Mouse (Mus musculus) Patski (cell line): Measurements from ENCODE around the gene Nup210l. TPM values are rescaled to one million over a fixed set of nuclear protein-coding genes. Genes with fewer than 3 reads are reported as not detected.
"Not testable (repeated sequence)": the region's sequence is repeated elsewhere in the genome, so short reads cannot be mapped to it uniquely, and the experiment has no call there.

Experiments
- ATAC-seq: fragments of 100-300 bp; one replicate; pipeline ENCODE4 v1.8.0; 2021
- CTCF ChIA-PET: fragments of 350-600 bp; sonication (Branson Sonifier 250); formaldehyde crosslinking; loops from one replicate; lab custom pipeline; 2022; ENCODE audit warnings: inconsistent platforms; lab: Charles Lee
- POLR2A ChIA-PET: fragments of 350-600 bp; sonication (Branson Sonifier 250); formaldehyde crosslinking; loops from one replicate; lab custom pipeline; 2022; ENCODE audit warnings: antibody characterized with exemption, inconsistent platforms; lab: Charles Lee
- DNase-seq: peaks from one replicate; pipeline ENCODE4 v3.0.0-alpha.2; 2011; ENCODE audit warnings: low read depth, low spot score
- H3K27me3 ChIP-seq: fragments of 371-371 bp; one replicate; pipeline ENCODE4 v1.5.1; 2021
- CTCF ChIP-seq: fragments of 100-300 bp; IDR thresholded peaks from one replicate; pipeline ENCODE4 v1.5.1; 2021
- in situ Hi-C: fragments of 300-500 bp; cut with MboI; formaldehyde crosslinking; loops from 3 replicates; pipeline ENCODE4 v1.11.1; 2018; ENCODE audit warnings: low pct_unique_long_range_greater_than_20kb, mixed read lengths
- polyA plus RNA-seq: library from polyadenylated mRNA; unstranded; gene quantifications from one replicate; pipeline ENCODE4 v1.2.3, GENCODE M21; 2021

Nup210l gene
- polyA plus RNA-seq, 1 experiment from 2014 or later = 0.46 TPM

- peak; percentile 91 for ATAC-seq
- TF ChIP-seq CTCF = no peak
- in situ Hi-C loops = no loop called here
- ChIA-PET CTCF (interaction anchor here (0.6 to 2.5 kb wide), 8 partner anchors 10 to 33 kb away, joined by 3 to 7 read pairs (median 4); partner anchors contain the start of gene Jtb), POLR2A (interaction anchor here (0.6 to 3.4 kb wide), 11 partner anchors 9 to 92 kb away, joined by 3 to 18 read pairs (median 4); partner anchors contain the start of genes Dennd4b, Jtb, Rab13 and Rps27)
- no peaks in the 10 kb centered on the region for H3K27me3 ChIP-seq
- peak; percentile 95 for DNase-seq
These were observed 144.2 kb downstream of the Nup210l start, which contains the start of gene Slc39a1 for GRCm38 (mm10) chr3:90247960-90248745. Gene Slc39a1, plus strand, starts transcription at chr3:90248172.

- ATAC-seq (peak; percentile 30), DNase-seq (no peak)
- no peaks in the 10 kb centered on the region for H3K27me3 ChIP-seq
- ChIA-PET CTCF (interaction anchor here (0.6 to 2.5 kb wide), 7 partner anchors 11 to 33 kb away, joined by 3 to 7 read pairs (median 4); partner anchors contain the start of gene Jtb), POLR2A (interaction anchor here (0.6 to 3.4 kb wide), 8 partner anchors 8 to 93 kb away, joined by 3 to 18 read pairs (median 4); partner anchors contain the start of genes Jtb, Rab13 and Rps27)
- no peak for TF ChIP-seq CTCF
- in situ Hi-C loops = no loop called here
These were observed 144.8 kb downstream of the Nup210l start for GRCm38 (mm10) chr3:90248746-90249100.

GRCm38 (mm10) chr3:90250791-90251190 is 146.9 kb downstream of the Nup210l start:
- in situ Hi-C loops = no loop called here
- TF ChIP-seq CTCF = no peak
- no peaks in the 10 kb centered on the region for H3K27me3 ChIP-seq
- ChIA-PET CTCF (interaction anchor here (1.5 kb wide), 1 partner anchor 12 kb away, joined by 3 read pairs; no protein-coding TSS in a partner anchor), POLR2A (interaction anchor here (0.6 to 1.7 kb wide), 3 partner anchors 11 to 17 kb away, joined by 5 to 7 read pairs (median 5); no protein-coding TSS in a partner anchor)
- ATAC-seq = no peak
- no peak for DNase-seq

GRCm38 (mm10) chr3:90251731-90252226 is 147.8 kb downstream of the Nup210l start:
- ChIA-PET CTCF (interaction anchor here (1.5 kb wide), 1 partner anchor 13 kb away, joined by 3 read pairs; no protein-coding TSS in a partner anchor), POLR2A (interaction anchor here (1.7 kb wide), 1 partner anchor 14 kb away, joined by 7 read pairs; no protein-coding TSS in a partner anchor)
- DNase-seq, H3K27me3 ChIP-seq, ATAC-seq, in situ Hi-C loops: not testable (repeated sequence)

- H3K27me3 ChIP-seq, POLR2A ChIA-PET, in situ Hi-C loops, CTCF ChIA-PET, ATAC-seq, DNase-seq: not testable (repeated sequence)
These were observed 148.7 kb downstream of the Nup210l start for GRCm38 (mm10) chr3:90252659-90253058.

GRCm38 (mm10) chr3:90253174-90253573 is 149.2 kb downstream of the Nup210l start:
- CTCF ChIA-PET, in situ Hi-C loops, ATAC-seq: not testable (repeated sequence)

GRCm38 (mm10) chr3:90253653-90254418 is 149.9 kb downstream of the Nup210l start, which contains the start of gene Crtc2:
Gene Crtc2, plus strand, starts transcription at chr3:90254163.
- peak; percentile 97 for ATAC-seq
- ChIA-PET POLR2A (interaction anchor here (0.9 kb wide), 1 partner anchor 9 kb away, joined by 4 read pairs; no protein-coding TSS in a partner anchor), CTCF (no interaction called here)
- in situ Hi-C loops = no loop called here
- no peak for TF ChIP-seq CTCF
- DNase-seq = peak; percentile 98
- no peaks in the 10 kb centered on the region for H3K27me3 ChIP-seq

More at GRCm38 (mm10) chr3:90253174-90253573, 149.2 kb downstream of the Nup210l start:
- not testable (repeated sequence) for DNase-seq, H3K27me3 ChIP-seq
- POLR2A ChIA-PET = interaction anchor here (0.9 kb wide), 1 partner anchor 8 kb away, joined by 4 read pairs; no protein-coding TSS in a partner anchor

GRCm38 (mm10) chr3:90254419-90255193 is 150.7 kb downstream of the Nup210l start:
- no peaks in the 10 kb centered on the region for H3K27me3 ChIP-seq
- TF ChIP-seq CTCF = no peak
- in situ Hi-C loops = loop anchor here (5.0 kb wide), 1 partner anchor 32 kb away; no protein-coding TSS in a partner anchor
- ATAC-seq = peak; percentile 58
- ChIA-PET CTCF (interaction anchor here (1.1 to 1.7 kb wide), 3 partner anchors 11 to 69 kb away, joined by 3 to 6 read pairs (median 4); no protein-coding TSS in a partner anchor), POLR2A (interaction anchor here (0.9 to 1.4 kb wide), 2 partner anchors 10 to 11 kb away, joined by 4 to 5 read pairs; no protein-coding TSS in a partner anchor)
- DNase-seq = no peak

GRCm38 (mm10) chr3:90255194-90255565 is 151.2 kb downstream of the Nup210l start:
- POLR2A ChIA-PET = interaction anchor here (0.7 to 1.4 kb wide), 2 partner anchors 11 to 38 kb away, joined by 4 to 5 read pairs; no protein-coding TSS in a partner anchor
- TF ChIP-seq CTCF = no peak
- ATAC-seq = no peak
- in situ Hi-C loops = loop anchor here (5.0 kb wide), 1 partner anchor 33 kb away; no protein-coding TSS in a partner anchor
- DNase-seq = no peak
- no peaks in the 10 kb centered on the region for H3K27me3 ChIP-seq
- CTCF ChIA-PET = interaction anchor here (1.1 to 1.7 kb wide), 3 partner anchors 11 to 69 kb away, joined by 3 to 6 read pairs (median 4); no protein-coding TSS in a partner anchor
